In the genomic region with DNA sequence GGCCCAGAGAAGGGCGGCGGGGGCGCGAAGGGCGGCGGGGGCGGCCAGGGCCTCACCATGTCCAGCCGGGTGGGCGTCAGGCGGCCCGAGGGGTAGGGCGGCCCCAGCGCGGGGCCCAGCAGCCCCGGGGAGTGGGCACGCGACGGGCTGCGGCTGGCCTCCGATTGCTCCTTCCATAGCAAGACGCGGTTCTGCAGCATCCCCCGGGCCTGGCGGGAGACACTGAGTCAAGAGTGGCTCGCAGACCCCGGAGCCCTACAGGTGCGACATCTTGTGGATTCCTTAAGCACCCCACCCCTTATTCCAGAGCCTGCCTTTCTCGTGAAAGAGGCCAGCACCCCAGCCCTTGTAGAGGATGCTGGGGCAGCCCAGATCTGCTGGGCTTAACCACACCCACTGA, we compare ENCODE assay signal across 8 mouse cellular contexts. TPM values are rescaled to one million over a fixed set of nuclear protein-coding genes. Genes with fewer than 3 reads are reported as not detected.
DNase-seq lines count a peak whose midpoint lies in the region; ATAC-seq and TF ChIP-seq lines count a peak whose summit lies in the region.

No protein-coding gene starts in this region.

- no peak overlapping the region for H3K27ac ChIP-seq in heart, postnatal 0 days (ENCODE audit: low read depth)
- H3K27ac ChIP-seq in cortical plate, adult 2 months (ENCODE audit: insufficient read depth, low read length): no peak overlapping the region
- H3K27ac ChIP-seq in hindbrain, embryonic 12.5 days: no peak overlapping the region
- no peak overlapping the region for H3K27ac ChIP-seq in midbrain, embryonic 14.5 days (replicated peaks; ENCODE audit: low read depth, low read length)

- no peaks in the 10 kb centered on the region for H3K36me3 ChIP-seq in heart, postnatal 0 days (replicated peaks; ENCODE audit: control insufficient read depth, insufficient read depth, low read length)
- no peaks in the 10 kb centered on the region for H3K36me3 ChIP-seq in hindbrain, embryonic 12.5 days
- H3K36me3 ChIP-seq in midbrain, embryonic 14.5 days (ENCODE audit: control insufficient read depth, insufficient read depth, low read length): no peaks in the 10 kb centered on the region

- intact Hi-C loops in heart, postnatal 36 days (cut with DNase I): no loop called here

- no peak for DNase-seq in heart, postnatal 0 days (ENCODE audit: low spot score)
- DNase-seq in heart, postnatal 36 days: no peak
- DNase-seq in midbrain, embryonic 14.5 days: peak; percentile 68
- DNase-seq in T-cell, adult 2 months (ENCODE audit: low spot score): no peak
- no peak for DNase-seq in cerebellum, postnatal 36 days
- DNase-seq in adrenal gland, postnatal 36 days: no peak

- peak overlapping the region; percentile 90 for H3K4me2 ChIP-seq in heart, postnatal 0 days (ENCODE audit: low read depth, low read length)
- H3K4me2 ChIP-seq in hindbrain, embryonic 12.5 days (replicated peaks): peak overlapping the region; percentile 100
- peak overlapping the region; percentile 96 for H3K4me2 ChIP-seq in midbrain, embryonic 14.5 days (ENCODE audit: low read length)

- H3K9me3 ChIP-seq in heart, postnatal 0 days (replicated peaks; ENCODE audit: control insufficient read depth, low read length): no peaks in the 10 kb centered on the region
- no peaks in the 10 kb centered on the region for H3K9me3 ChIP-seq in hindbrain, embryonic 12.5 days (replicated peaks)
- no peaks in the 10 kb centered on the region for H3K9me3 ChIP-seq in midbrain, embryonic 14.5 days (ENCODE audit: control insufficient read depth, low read length)

- TF ChIP-seq EP300 in heart, postnatal 0 days (IDR thresholded peaks at IDR 0.05; ENCODE audit: low read depth): no peak

- peaks cover 6% of the 10 kb centered on the region for H3K4me1 ChIP-seq in heart, postnatal 0 days (ENCODE audit: control insufficient read depth, insufficient read depth)
- H3K4me1 ChIP-seq in cortical plate, adult 2 months (ENCODE audit: control insufficient read depth, insufficient read depth, low read length): no peaks in the 10 kb centered on the region
- peaks cover 13% of the 10 kb centered on the region for H3K4me1 ChIP-seq in hindbrain, embryonic 12.5 days
- 0 out of 2 replicates have a peak, but pooled peaks cover 9% of the 10 kb centered on the region for H3K4me1 ChIP-seq in midbrain, embryonic 14.5 days (ENCODE audit: control insufficient read depth, insufficient read depth, low read length)

- peaks cover 36% of the 10 kb centered on the region for H3K27me3 ChIP-seq in heart, postnatal 0 days (ENCODE audit: control insufficient read depth, insufficient read depth, low read length)
- peaks cover 68% of the 10 kb centered on the region for H3K27me3 ChIP-seq in hindbrain, embryonic 12.5 days
- H3K27me3 ChIP-seq in midbrain, embryonic 14.5 days (ENCODE audit: control insufficient read depth, insufficient read depth, low read length): peaks cover 36% of the 10 kb centered on the region

- peak overlapping the region; percentile 48 for H3K4me3 ChIP-seq in heart, postnatal 0 days (ENCODE audit: low read depth, low read length)
- peak overlapping the region; percentile 17 for H3K4me3 ChIP-seq in cortical plate, adult 2 months (ENCODE audit: insufficient read depth, low read length)
- peak overlapping the region; percentile 68 for H3K4me3 ChIP-seq in hindbrain, embryonic 12.5 days
- H3K4me3 ChIP-seq in midbrain, embryonic 14.5 days (replicated peaks; ENCODE audit: low read depth, low read length): peak overlapping the region; percentile 52

- peak overlapping the region; percentile 52 for H3K9ac ChIP-seq in heart, postnatal 0 days (replicated peaks; ENCODE audit: low read depth, low read length)
- peak overlapping the region; percentile 72 for H3K9ac ChIP-seq in hindbrain, embryonic 12.5 days
- H3K9ac ChIP-seq in midbrain, embryonic 14.5 days (replicated peaks; ENCODE audit: low read length): peak overlapping the region; percentile 61

- TF ChIP-seq POLR2A in cortical plate, adult 2 months (IDR thresholded peaks at IDR 0.05; ENCODE audit: extremely low read depth, insufficient read depth, low read length): no peak

- TF ChIP-seq CTCF in heart, postnatal 0 days (IDR thresholded peaks at IDR 0.05; ENCODE audit: low read depth): no peak
- TF ChIP-seq CTCF in cortical plate, adult 2 months (IDR thresholded peaks at IDR 0.05; ENCODE audit: extremely low read depth, insufficient read depth, low read length): no peak

- 1% methylated on average over 20 of the region's 28 CpGs for WGBS in heart, postnatal 0 days
- under 1% methylated on average over 27 of the region's 28 CpGs for WGBS in hindbrain, embryonic 12.5 days
- 0% methylated on average over 28 of the region's 28 CpGs for WGBS in midbrain, embryonic 14.5 days

- peak; percentile 14; the same call in 1 of the 2 replicates for ATAC-seq in heart, postnatal 0 days (ENCODE audit: insufficient read depth, low read depth)
- peak; percentile 42; the same call in 1 of the 2 replicates for ATAC-seq in hindbrain, embryonic 12.5 days (ENCODE audit: low FRiP score)
- peak; percentile 46 for ATAC-seq in midbrain, embryonic 14.5 days (ENCODE audit: low FRiP score, low TSS enrichment)

RNA-seq across cellular contexts. Expression of gene Slc16a8, which starts 7.2 kb away (rescaled TPM):
- 0.73 and 1.8 TPM in 2 replicates for total RNA-seq in heart, postnatal 0 days (2014; rRNA removed; ENCODE audit: low replicate concordance)
- polyA plus RNA-seq in heart, postnatal 0 days (2015; fragmentation: Nextera tagmentation; extraction: Ambion mirVana): 0.67 and 0.97 TPM in 2 replicates
- under 1 TPM; 0.53 to 0.62 TPM for total RNA-seq in heart, postnatal 36 days (2021)
- 0.15 TPM in 1 of 2 replicates, not detected in the other for polyA plus RNA-seq in cortical plate, adult 2 months (2012; rRNA removed)
- 0.36 and 0.66 TPM in 2 replicates for polyA plus RNA-seq in hindbrain, embryonic 12.5 days (2016; fragmentation: Nextera tagmentation; extraction: Ambion mirVana)
- polyA plus RNA-seq in midbrain, embryonic 14.5 days (2014; fragmentation: Nextera tagmentation; extraction: Ambion mirVana): 0.28 and 0.34 TPM in 2 replicates
- total RNA-seq in adrenal gland, postnatal 36 days (2021): not detected

RNA-seq across cellular contexts. Expression of gene Baiap2l2, which starts 23.6 kb away (rescaled TPM):
- 0.23 and 0.27 TPM in 2 replicates for total RNA-seq in heart, postnatal 0 days (2014; rRNA removed; ENCODE audit: low replicate concordance)
- polyA plus RNA-seq in heart, postnatal 0 days (2015; fragmentation: Nextera tagmentation; extraction: Ambion mirVana): 2.2 and 4.5 TPM in 2 replicates
- total RNA-seq in heart, postnatal 36 days (2021): under 1 TPM in 1 of 2 experiments, not detected in 1; 0.50 TPM
- 4.6 and 4.7 TPM in 2 replicates for polyA plus RNA-seq in cortical plate, adult 2 months (2012; rRNA removed)
- 0.92 and 4.1 TPM in 2 replicates for polyA plus RNA-seq in hindbrain, embryonic 12.5 days (2016; fragmentation: Nextera tagmentation; extraction: Ambion mirVana)
- polyA plus RNA-seq in midbrain, embryonic 14.5 days (2014; fragmentation: Nextera tagmentation; extraction: Ambion mirVana): 1.9 and 2.0 TPM in 2 replicates
- not detected for total RNA-seq in adrenal gland, postnatal 36 days (2021)

RNA-seq across cellular contexts. Expression of gene Gm49486, which starts 32.6 kb away (rescaled TPM):
- 0.12 and 0.80 TPM in 2 replicates for total RNA-seq in heart, postnatal 0 days (2014; rRNA removed; ENCODE audit: low replicate concordance)
- 0.74 and 1.0 TPM in 2 replicates for polyA plus RNA-seq in heart, postnatal 0 days (2015; fragmentation: Nextera tagmentation; extraction: Ambion mirVana)
- total RNA-seq in heart, postnatal 36 days (2021): under 1 TPM; 0.89 to 0.95 TPM
- 0.72 and 1.2 TPM in 2 replicates for polyA plus RNA-seq in cortical plate, adult 2 months (2012; rRNA removed)
- polyA plus RNA-seq in hindbrain, embryonic 12.5 days (2016; fragmentation: Nextera tagmentation; extraction: Ambion mirVana): 1.0 TPM in 2 replicates
- 1.6 TPM in 2 replicates for polyA plus RNA-seq in midbrain, embryonic 14.5 days (2014; fragmentation: Nextera tagmentation; extraction: Ambion mirVana)
- under 1 TPM in 1 of 2 experiments, not detected in 1; 0.13 TPM for total RNA-seq in adrenal gland, postnatal 36 days (2021)

RNA-seq across cellular contexts. Expression of gene Pick1, which starts 32.8 kb away (rescaled TPM):
- 23.8 and 27.2 TPM in 2 replicates for total RNA-seq in heart, postnatal 0 days (2014; rRNA removed; ENCODE audit: low replicate concordance)
- 26.9 and 29.8 TPM in 2 replicates for polyA plus RNA-seq in heart, postnatal 0 days (2015; fragmentation: Nextera tagmentation; extraction: Ambion mirVana)
- 10 to 100 TPM; 22.4 to 24.1 TPM for total RNA-seq in heart, postnatal 36 days (2021)
- 82.6 and 90.5 TPM in 2 replicates for polyA plus RNA-seq in cortical plate, adult 2 months (2012; rRNA removed)
- polyA plus RNA-seq in hindbrain, embryonic 12.5 days (2016; fragmentation: Nextera tagmentation; extraction: Ambion mirVana): 67.1 and 72.6 TPM in 2 replicates
- 47.7 and 74.3 TPM in 2 replicates for polyA plus RNA-seq in midbrain, embryonic 14.5 days (2014; fragmentation: Nextera tagmentation; extraction: Ambion mirVana)
- total RNA-seq in adrenal gland, postnatal 36 days (2021): 10 to 100 TPM; 17.7 to 18.1 TPM

Comparison
In these comparisons a context has a peak if more than half of its experiments do, and no peak if none do; other contexts are left out.
1. H3K4me3 ChIP-seq: peak in every context shown above with its lines; median percentile 68 in hindbrain, embryonic 12.5 days; 52 in midbrain, embryonic 14.5 days; 48 in heart, postnatal 0 days; 17 in cortical plate, adult 2 months.